Mouse (Mus musculus) testis, adult 2 months (tissue): ENCODE results near the gene Trp53rka.

Experiments used
- CTCF ChIP-seq: fragments of 200-500 bp; IDR thresholded peaks from 2 replicates; pipeline ENCODE4 v1.5.1; 2012; ENCODE audit warnings: low read depth, mild to moderate bottlenecking, inconsistent platforms, low read length, moderate library complexity; ENCODE audit not compliant: control insufficient read depth, insufficient read depth, insufficient replicate concordance
- POLR2A ChIP-seq: fragments of 200-500 bp; IDR thresholded peaks from 2 replicates; pipeline ENCODE4 v1.6.1; 2012; ENCODE audit warnings: low read depth, mild to moderate bottlenecking, inconsistent platforms, low read length, moderate library complexity; ENCODE audit not compliant: control insufficient read depth

- TF ChIP-seq POLR2A (no peak), CTCF (no peak)
These were observed 11.1 kb downstream of the Trp53rka start for GRCm38 (mm10) chr2:165482003-165482402.
